Mouse (Mus musculus): ENCODE measurements around the gene Apold1. TPM values are rescaled to one million over a fixed set of nuclear protein-coding genes. Genes with fewer than 3 reads are reported as not detected.
A peak's percentile ranks its signal among the peaks of the same experiment; 100 is the strongest.

Gene Apold1
- total RNA-seq (2021), result 1 to 10 TPM; 2.7 to 2.8 TPM
- long read RNA-seq, experiment 1, partial matches to known transcripts, result 0 of 2 reads
- long read RNA-seq, experiment 1, other reads (novel, unspliced or antisense), result 1 of 2 reads
- long read RNA-seq, experiment 2, partial matches to known transcripts, result 2 of 6 reads
- long read RNA-seq, experiment 2, other reads (novel, unspliced or antisense), result 0 of 6 reads

DNA sequence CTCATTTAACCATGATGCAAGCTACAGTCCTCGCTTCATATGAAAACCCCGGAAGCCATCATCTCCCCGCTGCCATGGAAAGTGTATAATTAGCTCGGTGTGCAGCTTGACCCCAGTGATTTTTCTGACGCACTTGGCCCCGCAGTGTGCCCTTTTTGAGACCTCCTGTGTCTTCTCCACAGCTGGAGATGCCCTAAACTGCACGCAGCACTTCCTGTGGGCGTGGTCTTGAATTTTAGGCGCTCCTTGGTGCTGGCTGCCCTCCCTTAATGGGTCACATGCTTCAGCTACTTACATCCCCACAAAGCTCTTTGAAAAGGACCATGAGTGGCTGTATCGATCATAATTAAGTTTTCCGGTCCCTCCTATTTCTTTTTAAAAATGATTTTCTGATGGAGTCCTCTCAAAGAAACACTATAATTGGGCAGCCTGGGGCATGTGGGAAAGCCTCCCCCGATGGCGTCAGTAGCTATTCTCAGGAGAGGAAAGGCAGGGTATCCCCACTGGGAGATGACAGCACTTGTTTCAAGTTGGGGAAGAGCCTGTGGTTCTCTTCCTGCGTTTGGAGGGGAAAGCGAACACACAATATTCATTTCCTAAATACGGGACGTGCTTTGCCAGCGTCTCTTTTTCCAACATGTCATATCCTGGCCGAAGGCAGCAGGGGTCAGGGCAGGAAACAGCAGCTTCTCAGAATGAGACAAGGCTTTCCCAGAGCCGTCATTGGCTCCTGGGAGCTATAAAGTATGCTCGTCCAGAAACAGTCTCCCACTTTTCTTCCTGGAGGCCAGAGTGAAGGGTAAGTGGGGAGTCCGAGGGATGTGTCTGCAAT lies at the start of gene Apold1:
TSS of gene Apold1 (plus strand) at position 488 of the 832 bp plus-strand sequence.
- intact Hi-C loops (cut with DNase I; ENCODE audit: low total_unique reads), result no loop called here
- peak; percentile 23 for DNase-seq

GRCm38 (mm10) chr6:134932486-134933206 lies 48.9 kb upstream of the Apold1 start:
- no peak for DNase-seq

DNA sequence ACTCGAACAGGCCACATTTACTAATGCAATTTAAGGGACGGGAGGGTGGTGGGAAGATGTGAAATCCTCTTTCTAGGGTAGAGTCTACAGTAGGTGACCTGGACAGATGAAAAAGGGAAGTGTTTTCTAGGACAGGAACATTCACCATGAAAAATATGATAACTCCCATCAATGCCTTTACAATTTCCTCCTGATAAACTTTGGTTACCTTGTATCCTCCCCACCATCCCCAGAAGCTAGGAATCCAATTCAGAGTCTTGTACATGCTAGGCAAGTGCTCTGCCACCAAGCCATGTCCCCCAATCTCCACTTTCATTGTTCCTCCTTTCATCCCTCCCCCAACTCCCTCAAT lies 48.3 kb upstream of the Apold1 start:
- intact Hi-C loops (cut with DNase I; ENCODE audit: low total_unique reads), result no loop called here
- no peak for DNase-seq

More at GRCm38 (mm10) chr6:134932486-134933206, 48.9 kb upstream of the Apold1 start:
- intact Hi-C loops (cut with DNase I; ENCODE audit: low total_unique reads), result no loop called here

- DNase-seq, result no peak
- intact Hi-C loops (cut with DNase I; ENCODE audit: low total_unique reads), result no loop called here
These were observed 47.2 kb upstream of the Apold1 start for GRCm38 (mm10) chr6:134934305-134934704.

GRCm38 (mm10) chr6:134939781-134940180 lies 41.7 kb upstream of the Apold1 start:
- intact Hi-C loops (cut with DNase I; ENCODE audit: low total_unique reads), result loop anchor here (10.0 kb wide), 1 partner anchor 285 kb away; no protein-coding TSS in a partner anchor
- no peak for DNase-seq

DNA sequence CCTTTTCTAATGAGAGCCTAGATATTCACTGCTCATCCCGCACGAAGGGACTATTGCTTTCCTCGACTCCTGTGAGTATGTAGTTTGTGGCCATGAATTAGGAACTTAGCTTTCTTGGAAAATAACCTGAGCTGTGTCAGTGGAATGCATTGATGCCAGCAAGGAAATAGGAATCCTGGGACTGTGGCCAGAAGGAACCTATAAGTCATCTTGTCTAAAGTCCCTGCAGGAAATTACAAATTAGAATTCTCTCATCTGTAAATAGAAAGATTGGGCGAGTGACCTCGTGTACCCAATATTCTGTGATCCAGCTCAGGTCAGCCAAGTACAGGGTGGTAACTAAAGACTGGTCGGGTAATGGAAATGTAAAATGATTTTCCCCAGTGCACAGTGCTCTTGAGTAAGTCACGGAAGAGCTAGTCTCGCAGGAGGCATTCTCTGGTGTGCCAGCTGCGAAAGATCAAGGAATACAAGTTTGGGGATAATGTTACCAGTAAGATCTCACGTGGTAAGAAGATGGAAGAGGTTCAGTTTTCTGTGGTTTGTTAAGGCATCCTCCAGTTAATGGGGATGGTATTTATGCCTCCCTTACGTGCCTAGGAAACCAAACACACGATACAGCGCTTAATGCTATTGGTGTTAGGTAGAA lies 37.6 kb upstream of the Apold1 start:
- DNase-seq, result no peak
- intact Hi-C loops (cut with DNase I; ENCODE audit: low total_unique reads), result loop anchor here (10.0 kb wide), 1 partner anchor 289 kb away; no protein-coding TSS in a partner anchor

DNA sequence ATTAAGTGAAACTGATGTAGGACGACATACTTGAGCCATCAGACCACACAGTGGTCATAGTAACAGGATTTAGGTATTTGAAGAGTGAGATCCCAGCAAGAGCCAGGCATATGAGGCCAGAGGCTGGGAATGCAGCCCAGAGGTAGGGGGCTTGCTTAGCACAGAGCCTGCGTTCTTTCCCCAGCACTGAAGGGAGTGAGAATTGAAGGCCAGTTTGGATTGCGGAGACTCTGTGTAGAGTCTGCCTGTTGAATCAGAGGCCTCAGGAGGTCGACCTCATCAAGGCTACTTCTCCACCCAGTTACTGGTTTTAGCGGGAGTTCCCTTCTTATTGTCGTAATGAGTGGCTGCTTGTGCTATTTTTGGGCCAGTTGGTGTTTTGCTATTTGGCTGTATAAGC lies 35.5 kb upstream of the Apold1 start:
- intact Hi-C loops (cut with DNase I; ENCODE audit: low total_unique reads), result loop anchor here (5.0 to 10.0 kb wide), 2 partner anchors 74 to 291 kb away; no protein-coding TSS in a partner anchor
- no peak for DNase-seq

- intact Hi-C loops (cut with DNase I; ENCODE audit: low total_unique reads), result loop anchor here (5.0 to 10.0 kb wide), 2 partner anchors 75 to 292 kb away; no protein-coding TSS in a partner anchor
- DNase-seq, result no peak
These were observed 34.7 kb upstream of the Apold1 start for GRCm38 (mm10) chr6:134946858-134947257.

GRCm38 (mm10) chr6:134947311-134948087 lies 34.0 kb upstream of the Apold1 start:
- intact Hi-C loops (cut with DNase I; ENCODE audit: low total_unique reads), result loop anchor here (5.0 to 10.0 kb wide), 2 partner anchors 75 to 293 kb away; no protein-coding TSS in a partner anchor
- DNase-seq, result peak; percentile 71

GRCm38 (mm10) chr6:134948522-134949061 lies 32.9 kb upstream of the Apold1 start:
- intact Hi-C loops (cut with DNase I; ENCODE audit: low total_unique reads), result loop anchor here (5.0 to 10.0 kb wide), 2 partner anchors 76 to 294 kb away; no protein-coding TSS in a partner anchor
- no peak for DNase-seq

- intact Hi-C loops (cut with DNase I; ENCODE audit: low total_unique reads), result loop anchor here (5.0 to 10.0 kb wide), 2 partner anchors 77 to 294 kb away; no protein-coding TSS in a partner anchor
These were observed 32.3 kb upstream of the Apold1 start for GRCm38 (mm10) chr6:134949241-134949640.

DNA sequence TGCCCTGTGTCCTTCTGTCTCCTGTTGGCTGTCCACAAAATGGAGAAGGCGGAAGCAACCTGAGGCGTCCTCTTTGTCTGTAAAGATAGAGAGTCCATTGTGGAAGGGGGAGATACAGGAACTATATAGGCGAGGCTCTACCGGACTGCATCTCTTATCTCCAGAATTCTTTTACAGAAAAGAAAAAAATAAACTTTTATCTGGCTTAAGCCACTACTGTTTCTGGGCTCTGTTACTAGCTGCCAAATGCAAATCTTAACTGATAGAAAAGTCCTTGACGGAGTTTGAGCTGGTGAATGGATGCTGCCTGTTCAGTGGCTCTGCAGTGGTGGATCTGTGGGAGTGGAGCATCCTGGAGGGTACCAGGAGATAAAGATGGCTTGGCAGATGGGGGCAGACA lies 30.2 kb upstream of the Apold1 start:
- intact Hi-C loops (cut with DNase I; ENCODE audit: low total_unique reads), result no loop called here
- DNase-seq, result no peak

More at GRCm38 (mm10) chr6:134949241-134949640, 32.3 kb upstream of the Apold1 start:
- no peak for DNase-seq

GRCm38 (mm10) chr6:134953976-134954375 lies 27.5 kb upstream of the Apold1 start:
- intact Hi-C loops (cut with DNase I; ENCODE audit: low total_unique reads), result no loop called here
- no peak for DNase-seq

DNA sequence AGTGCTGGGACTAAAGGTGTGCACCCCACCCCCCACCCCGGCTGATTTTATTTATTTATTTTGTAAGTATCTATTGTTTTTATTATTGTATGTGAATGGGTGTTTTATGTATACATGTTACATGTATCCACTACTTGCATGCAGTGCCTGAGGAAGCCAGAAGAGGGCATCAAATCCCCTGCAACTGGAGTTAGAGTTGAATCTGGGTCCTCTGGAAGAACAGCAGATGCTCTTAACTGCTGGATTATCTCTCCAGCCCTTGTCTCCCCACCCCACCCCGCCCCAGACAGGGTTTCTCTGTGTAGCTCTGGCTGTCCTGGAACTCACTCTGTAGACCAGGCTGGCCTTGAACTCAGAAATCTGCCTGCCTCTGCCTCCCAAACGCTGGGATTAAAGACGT lies 25.1 kb upstream of the Apold1 start:
- intact Hi-C loops (cut with DNase I; ENCODE audit: low total_unique reads), result no loop called here
- DNase-seq, result no peak

DNA sequence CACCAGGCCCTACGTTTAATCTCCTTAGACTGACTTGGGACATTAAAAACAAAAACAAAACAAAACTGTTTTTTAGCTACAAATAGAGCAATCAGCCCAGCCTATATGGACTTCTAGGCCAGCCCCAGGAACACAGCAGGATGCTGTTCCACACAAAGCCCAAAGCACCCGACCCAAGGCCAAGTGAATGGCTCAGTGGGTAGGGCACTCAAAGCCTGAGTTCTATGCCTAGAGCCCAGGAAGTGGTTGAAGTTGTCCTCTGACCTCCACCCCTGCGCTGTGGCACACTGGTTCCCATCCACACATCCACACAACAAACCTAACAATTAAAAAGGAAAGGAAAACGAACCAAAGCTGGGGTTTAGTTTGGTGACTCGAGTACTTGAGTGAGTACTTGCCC lies 20.2 kb upstream of the Apold1 start:
- intact Hi-C loops (cut with DNase I; ENCODE audit: low total_unique reads), result no loop called here
- no peak for DNase-seq

DNA sequence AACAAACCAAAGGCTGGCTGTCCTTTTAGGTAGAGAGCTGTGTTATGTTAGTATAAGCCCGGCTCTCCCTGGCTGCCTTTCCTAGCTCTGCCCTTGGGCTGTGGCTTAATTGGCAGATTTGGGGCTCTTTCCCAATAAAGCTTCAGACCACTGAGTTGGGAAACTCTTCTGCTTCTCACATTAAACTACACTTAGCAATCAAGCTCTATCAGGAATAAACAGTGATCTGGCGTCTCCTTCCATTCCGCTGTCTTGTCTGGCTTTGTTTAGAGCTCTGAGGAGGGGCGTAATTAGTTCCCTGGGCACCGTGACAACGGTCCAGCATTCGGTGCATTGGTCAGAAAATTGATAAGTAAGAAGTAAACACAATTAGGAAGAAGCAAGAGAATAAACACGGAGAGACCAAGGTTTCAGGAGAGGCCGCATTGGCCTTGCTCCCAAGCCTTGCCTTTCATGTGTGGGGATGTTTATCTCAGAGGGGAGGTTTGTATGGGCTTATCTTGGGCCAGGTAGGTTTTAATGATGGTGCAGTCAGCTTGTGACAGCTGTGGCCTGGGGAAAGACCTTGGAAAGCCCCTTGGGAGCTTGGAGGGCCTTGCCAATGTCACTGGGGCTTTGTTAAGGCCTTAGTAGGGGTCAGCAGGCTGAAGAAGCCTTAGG lies 19.5 kb upstream of the Apold1 start:
- intact Hi-C loops (cut with DNase I; ENCODE audit: low total_unique reads), result no loop called here
- DNase-seq, result no peak

- intact Hi-C loops (cut with DNase I; ENCODE audit: low total_unique reads), result no loop called here
- DNase-seq, result no peak
These were observed 19.0 kb upstream of the Apold1 start for GRCm38 (mm10) chr6:134962518-134962893.

- intact Hi-C loops (cut with DNase I; ENCODE audit: low total_unique reads), result no loop called here
- DNase-seq, result no peak
These were observed 17.6 kb upstream of the Apold1 start for GRCm38 (mm10) chr6:134963910-134964309.
